Mouse (Mus musculus): ENCODE measurements around the gene Spata16.

Gene Spata16

DNA sequence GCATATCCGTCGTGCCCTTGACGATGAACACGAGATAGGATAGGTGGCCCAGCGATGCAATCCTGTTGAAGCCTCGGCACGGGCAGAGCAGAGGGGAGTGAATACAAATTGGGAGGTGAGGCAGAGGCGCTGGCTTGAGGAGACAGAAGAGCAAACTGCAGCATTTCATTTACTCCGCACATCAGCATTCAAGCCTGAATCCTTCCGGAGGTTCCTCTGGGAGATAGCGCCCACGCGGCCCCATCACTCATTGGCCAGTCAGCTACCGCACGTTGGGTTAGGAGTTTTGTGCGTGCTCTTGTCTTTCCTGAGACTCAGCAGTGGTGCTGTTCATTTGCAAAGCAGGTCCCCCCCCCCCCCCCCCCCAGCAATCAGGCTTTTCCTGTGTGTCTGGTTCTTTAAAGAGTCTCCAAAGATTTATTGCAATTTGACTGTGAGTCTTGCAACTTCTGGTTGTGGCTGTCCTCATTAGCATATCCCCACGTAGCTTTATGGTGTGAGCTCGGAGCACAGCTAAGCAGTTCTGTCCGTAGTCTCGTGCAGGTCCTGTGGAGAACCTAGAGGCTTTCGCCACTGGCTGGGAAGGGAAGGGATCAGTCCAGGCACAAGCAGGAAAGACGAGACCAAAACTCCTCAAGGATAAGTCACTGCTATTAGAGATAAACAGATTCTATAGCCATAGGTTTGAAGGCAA is 299.6 kb downstream of the Spata16 start:
- in situ Hi-C loops (cut with MboI; ENCODE audit: low pct_unique_long_range_greater_than_20kb in 1 of 2, low sequenced_read_pairs in 2 of 2, unreplicated experiment in 1 of 2) = no loop called here

DNA sequence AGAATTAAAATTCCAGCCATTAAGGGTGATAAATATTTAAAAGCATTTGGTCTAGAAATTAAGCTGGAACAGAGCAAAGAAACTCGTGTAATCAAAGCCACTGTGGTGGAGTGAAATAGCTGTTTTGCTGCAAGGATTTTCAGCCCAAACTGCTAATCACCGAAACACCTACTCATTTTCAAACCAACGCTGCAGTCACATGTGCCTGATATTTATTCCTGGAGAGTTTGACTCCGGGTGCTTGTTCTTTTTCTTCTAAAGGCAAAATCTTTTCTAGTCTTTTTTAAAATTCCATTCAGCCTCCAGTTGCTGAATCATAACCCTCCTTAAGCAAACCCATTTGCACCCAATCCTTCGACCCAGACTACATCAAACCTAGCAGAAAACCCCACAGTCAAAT is 329.4 kb downstream of the Spata16 start:
- in situ Hi-C loops (cut with MboI; ENCODE audit: low pct_unique_long_range_greater_than_20kb in 1 of 2, low sequenced_read_pairs in 2 of 2, unreplicated experiment in 1 of 2) = no loop called here

DNA sequence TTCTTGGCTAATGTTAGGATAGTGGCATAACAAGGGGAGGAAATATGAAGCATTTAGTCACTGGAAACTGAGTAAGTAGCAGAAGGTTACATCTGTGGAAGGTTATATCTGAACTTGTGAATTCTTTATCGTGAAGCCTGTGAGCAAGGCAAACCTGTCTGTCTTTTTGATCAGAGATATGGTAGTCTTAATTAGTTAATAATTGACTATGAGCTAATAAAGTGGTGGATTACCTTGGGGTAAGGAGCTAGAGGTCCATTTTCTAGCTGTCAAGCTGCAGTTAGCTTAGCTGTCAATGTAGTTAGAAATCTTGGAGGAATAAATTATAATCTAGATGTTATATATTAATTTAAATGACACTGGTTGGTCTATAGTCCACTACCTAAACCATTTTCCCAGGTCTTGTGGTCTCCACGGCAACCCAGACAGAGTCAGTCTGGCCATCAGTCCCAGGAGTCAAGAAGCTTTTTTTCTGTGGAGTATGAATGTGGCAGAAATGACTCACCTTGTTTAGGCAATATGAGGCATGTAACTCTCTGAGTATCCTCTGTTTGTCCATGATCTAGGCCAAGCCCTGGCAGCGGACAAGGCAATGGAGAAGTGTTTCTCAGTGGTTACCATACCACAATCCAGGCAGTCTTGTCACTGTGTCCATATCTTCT is 331.6 kb downstream of the Spata16 start:
- in situ Hi-C loops (cut with MboI; ENCODE audit: low pct_unique_long_range_greater_than_20kb in 1 of 2, low sequenced_read_pairs in 2 of 2, unreplicated experiment in 1 of 2) = no loop called here

DNA sequence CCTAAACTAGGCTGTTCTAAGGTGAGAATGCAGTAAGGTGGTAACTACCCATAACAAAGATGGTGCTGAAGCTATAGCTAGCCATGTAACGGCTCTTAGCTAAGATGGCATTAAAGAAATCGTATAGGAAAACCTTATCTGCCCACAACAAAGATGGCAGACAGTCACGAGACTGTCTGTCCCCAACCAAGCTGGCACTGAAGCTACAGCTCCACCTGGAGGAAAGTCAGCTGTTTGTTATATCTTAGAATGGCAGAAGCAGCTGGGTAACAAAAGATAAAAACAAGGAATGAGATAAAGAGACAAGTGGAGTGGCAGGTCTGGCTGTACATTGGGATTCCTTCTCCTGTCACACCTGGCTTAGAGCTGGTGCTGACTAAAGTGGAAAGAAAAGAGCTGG is 333.1 kb downstream of the Spata16 start:
- in situ Hi-C loops (cut with MboI; ENCODE audit: low pct_unique_long_range_greater_than_20kb in 1 of 2, low sequenced_read_pairs in 2 of 2, unreplicated experiment in 1 of 2) = no loop called here

DNA sequence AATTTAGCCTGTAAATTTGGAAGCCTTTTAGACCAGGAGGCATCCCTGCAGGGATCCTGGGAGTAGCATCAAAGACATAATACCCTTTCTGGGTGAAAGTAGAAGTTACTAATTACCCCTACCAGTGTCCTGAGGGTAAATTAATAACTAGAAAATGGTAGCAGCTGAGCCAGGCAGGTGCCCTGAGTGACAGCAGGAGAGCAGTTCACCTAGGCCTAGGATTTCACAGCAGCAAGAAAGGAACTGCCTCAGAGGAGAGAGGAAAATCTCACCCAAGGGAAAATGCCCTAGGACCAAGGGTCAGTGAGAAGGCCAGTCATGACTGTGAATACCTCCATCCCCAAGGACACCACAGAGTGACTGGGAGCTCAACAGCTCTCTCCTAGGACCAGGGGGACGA is 333.9 kb downstream of the Spata16 start:
- in situ Hi-C loops (cut with MboI; ENCODE audit: low pct_unique_long_range_greater_than_20kb in 1 of 2, low sequenced_read_pairs in 2 of 2, unreplicated experiment in 1 of 2) = no loop called here

DNA sequence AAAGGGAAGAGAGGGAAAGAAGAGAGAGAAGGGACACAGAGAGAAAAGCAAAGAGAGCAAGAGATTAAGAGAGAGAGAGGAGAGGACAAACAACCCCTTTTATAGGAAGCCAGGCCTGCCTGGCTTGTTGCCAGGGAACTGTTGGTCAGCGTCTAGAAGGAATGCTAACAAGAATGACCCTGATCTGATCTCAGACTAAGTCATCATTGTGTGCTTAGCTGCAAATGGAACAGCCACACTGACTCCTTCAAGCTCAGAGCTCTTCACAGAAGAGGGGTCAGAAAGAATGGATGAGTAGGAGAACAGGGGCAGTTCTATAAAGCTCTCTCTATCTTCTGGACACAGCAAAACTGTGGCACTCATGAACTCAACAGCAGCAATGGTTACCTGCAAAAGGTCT is 334.7 kb downstream of the Spata16 start:
- in situ Hi-C loops (cut with MboI; ENCODE audit: low pct_unique_long_range_greater_than_20kb in 1 of 2, low sequenced_read_pairs in 2 of 2, unreplicated experiment in 1 of 2) = no loop called here

DNA sequence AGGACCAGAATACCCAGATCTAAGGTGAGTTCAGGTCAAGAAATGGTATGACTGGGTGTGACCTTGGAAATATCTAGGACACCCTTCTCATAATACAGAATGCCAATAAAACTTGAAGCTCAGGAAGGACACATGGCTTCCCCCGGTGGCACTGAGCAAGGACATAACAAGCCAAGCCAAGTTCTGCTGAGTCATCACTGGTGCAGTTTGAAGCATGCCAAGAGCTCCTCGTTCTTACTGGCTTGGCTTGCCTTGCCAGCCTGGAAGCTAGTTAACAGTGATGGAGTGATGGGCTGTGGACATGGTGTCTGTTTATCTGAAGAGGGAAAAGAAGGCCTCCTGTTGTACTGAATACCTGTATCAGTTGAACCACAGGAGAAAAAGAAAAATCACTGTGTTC is 342.2 kb downstream of the Spata16 start:
- in situ Hi-C loops (cut with MboI; ENCODE audit: low pct_unique_long_range_greater_than_20kb in 1 of 2, low sequenced_read_pairs in 2 of 2, unreplicated experiment in 1 of 2) = no loop called here

DNA sequence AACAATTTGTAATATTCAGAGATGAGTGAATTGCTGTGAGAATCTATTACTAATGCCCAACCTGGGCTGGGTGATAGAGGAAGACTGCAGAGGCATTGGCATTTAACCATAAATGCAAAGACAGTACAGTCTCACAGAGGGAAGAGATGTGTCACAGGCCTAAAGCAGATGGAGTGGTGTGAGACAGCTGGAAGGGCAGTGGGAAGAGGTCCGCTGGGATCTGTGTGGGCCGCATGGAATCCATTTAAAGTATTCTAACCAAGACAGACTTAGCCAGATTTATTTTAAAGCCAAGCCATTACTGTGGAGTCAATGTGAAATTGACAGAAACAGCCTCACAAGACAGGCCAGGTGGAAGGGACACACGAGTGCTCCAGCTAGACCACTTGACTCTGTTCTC is 343.0 kb downstream of the Spata16 start:
- in situ Hi-C loops (cut with MboI; ENCODE audit: low pct_unique_long_range_greater_than_20kb in 1 of 2, low sequenced_read_pairs in 2 of 2, unreplicated experiment in 1 of 2) = no loop called here

DNA sequence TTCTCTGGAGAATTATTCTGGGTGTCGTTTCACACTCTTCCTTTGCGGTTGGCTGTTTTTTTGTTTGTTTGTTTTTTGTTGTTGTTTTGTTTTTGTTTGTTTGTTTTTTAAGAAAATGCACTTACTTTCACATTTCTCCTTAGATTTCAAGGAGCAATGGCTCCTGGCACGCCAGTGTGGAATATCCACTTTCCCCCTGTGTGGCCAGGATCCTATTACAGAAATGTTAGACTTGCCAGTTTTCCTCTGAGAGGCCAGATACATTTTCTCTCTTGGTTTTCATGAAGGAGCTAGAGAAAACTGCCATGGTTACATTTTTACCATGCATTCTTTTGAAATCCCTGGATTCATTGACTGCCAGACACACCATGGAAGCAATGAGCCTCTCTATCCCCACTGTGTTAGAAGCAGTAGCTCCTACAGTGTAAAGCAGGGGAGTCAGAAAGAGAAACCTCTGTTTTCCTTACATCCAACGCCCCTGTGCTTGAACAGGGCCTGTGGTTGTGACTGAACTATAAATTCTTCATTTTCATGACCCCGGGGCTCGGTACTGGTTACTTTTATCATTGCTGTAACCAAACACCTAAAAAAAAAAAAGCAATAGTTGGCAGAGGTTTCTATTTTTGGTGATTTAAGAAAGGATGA is 344.7 kb downstream of the Spata16 start:
- in situ Hi-C loops (cut with MboI; ENCODE audit: low pct_unique_long_range_greater_than_20kb in 1 of 2, low sequenced_read_pairs in 2 of 2, unreplicated experiment in 1 of 2) = no loop called here

DNA sequence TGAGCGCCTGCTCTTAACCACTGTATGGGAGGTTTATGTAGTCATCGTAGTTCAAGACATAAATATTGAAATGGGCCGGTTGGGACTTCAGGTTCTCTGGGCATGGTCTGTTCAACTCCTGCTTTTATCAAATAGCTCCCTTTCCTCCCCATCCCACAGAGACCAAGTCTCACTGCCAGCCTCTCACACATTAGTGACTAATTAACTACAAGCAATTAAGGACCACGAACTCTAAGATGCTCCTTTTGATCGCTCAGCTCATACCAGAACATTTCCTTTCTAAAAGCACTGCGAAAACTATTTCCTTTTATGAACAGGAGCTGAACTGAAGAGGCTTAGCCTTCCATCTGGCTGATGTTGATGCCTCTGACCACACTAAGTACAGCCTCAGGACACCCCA is 346.3 kb downstream of the Spata16 start:
- in situ Hi-C loops (cut with MboI; ENCODE audit: low pct_unique_long_range_greater_than_20kb in 1 of 2, low sequenced_read_pairs in 2 of 2, unreplicated experiment in 1 of 2) = no loop called here

DNA sequence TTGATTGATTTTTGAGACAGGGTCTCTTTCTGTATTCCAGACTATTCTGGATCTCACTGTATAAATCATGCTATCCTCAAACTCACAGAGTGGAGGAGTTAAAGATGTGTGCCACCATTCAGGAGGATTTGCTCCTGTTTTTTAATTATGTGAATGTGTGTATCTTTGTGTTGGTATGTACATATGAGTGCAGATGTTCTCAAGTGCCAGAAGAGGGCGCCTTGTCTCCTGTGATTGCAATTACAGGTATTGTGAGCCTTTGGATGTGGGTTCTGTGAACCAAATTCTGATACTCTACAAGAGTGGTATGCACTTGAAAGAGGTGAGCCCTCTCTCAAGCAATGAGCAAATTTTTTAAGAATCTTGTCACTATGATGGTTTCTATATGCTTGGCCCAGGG is 369.4 kb downstream of the Spata16 start:
- in situ Hi-C loops (cut with MboI; ENCODE audit: low pct_unique_long_range_greater_than_20kb in 1 of 2, low sequenced_read_pairs in 2 of 2, unreplicated experiment in 1 of 2) = loop anchor here in 1 of 2 experiments (5.0 kb wide), 1 partner anchor 40 kb away; no protein-coding TSS in a partner anchor

DNA sequence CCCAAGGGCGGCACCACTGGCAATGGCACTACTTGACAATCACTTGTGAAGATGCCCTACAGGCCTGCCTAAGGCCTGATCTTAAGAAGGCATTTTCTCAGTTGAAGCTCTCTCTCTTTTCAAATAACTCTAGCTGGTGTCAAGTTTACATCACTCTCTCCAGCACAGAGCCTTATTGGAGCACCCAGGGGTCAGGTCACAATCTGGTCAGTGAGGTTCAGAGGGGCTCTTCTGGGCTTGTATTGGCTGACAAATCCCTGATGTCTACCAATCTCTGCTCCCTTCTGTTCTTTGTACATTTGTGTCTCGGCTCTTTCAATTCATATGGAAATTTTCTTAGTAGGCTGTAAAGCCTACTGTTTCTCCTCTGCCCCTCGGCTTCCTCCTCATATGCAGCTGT is 390.5 kb downstream of the Spata16 start:
- in situ Hi-C loops (cut with MboI; ENCODE audit: low pct_unique_long_range_greater_than_20kb in 1 of 2, low sequenced_read_pairs in 2 of 2, unreplicated experiment in 1 of 2) = no loop called here

DNA sequence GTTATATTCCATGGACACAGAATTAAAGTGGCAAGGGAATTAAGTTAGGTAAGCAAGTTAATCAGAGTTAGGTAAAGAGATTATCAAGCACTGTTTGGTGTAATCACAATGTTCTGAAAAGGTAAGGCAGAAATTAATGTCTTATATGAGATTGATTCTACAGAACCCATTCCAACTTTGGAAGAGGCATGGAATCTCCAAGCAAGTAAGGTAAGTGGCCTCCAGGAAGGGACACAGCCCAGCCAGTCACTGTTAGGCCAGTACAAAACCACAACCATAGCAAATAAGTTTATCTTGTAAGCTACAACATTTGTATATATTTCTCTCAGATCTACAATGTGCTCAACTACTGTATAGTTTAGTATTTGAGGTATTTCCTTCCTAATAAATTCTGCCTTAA is 391.1 kb downstream of the Spata16 start:
- in situ Hi-C loops (cut with MboI; ENCODE audit: low pct_unique_long_range_greater_than_20kb in 1 of 2, low sequenced_read_pairs in 2 of 2, unreplicated experiment in 1 of 2) = no loop called here

DNA sequence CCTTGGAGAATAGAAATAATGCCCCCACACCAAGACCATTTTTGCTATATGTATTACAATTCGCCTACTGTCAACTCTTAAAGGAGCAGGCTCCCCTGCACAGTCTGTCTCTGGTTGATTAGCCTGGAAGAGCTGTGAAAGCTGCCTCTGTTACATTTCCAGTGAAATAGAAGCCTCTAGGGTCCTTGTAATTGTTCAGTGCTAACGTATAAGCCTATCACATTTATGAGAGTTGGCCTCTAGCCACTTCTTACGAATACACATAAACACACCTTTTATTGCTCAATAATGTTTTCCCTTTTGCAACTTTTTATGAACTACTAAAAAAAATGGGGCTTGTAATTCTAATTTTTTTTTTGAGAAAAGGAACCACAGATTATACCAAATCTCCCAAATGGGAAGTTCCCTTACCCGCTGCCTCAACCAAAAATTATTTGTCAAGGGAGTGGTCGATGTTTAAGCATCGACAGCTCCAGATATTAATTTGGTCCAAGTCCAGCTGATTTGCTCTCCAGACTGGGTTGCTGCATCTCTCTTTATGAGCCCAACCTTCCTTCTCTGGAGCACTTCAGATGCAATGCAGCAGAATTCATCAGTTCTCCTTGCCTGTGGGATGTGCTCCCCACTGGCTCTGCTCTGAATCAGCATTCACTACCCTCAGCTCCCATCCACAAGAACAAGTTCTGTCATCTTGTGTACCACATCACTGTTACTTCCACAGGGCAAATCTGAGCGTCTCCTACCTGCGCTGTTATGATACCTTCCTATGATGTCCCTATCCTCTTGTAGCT is 392.8 kb downstream of the Spata16 start:
- in situ Hi-C loops (cut with MboI; ENCODE audit: low pct_unique_long_range_greater_than_20kb in 1 of 2, low sequenced_read_pairs in 2 of 2, unreplicated experiment in 1 of 2) = no loop called here
